Mouse (Mus musculus) cerebellum, adult 2 months (tissue): ENCODE results near the gene Cyb561a3.

Experiments used
- CTCF ChIP-seq: fragments of 200-500 bp; IDR thresholded peaks from 2 replicates; pipeline ENCODE4 v1.5.1; 2011; ENCODE audit warnings: low read depth, mild to moderate bottlenecking, control low read depth, low read length, moderate library complexity, borderline replicate concordance; ENCODE audit not compliant: insufficient read depth
- POLR2A ChIP-seq: fragments of 200-500 bp; IDR thresholded peaks from 2 replicates; pipeline ENCODE4 v1.6.1; 2011; ENCODE audit warnings: low read length, control low read depth, borderline replicate concordance; ENCODE audit not compliant: insufficient read depth

GRCm38 (mm10) chr19:10598188-10598587 is 21.2 kb downstream of the Cyb561a3 start:
- no peak for TF ChIP-seq POLR2A
- TF ChIP-seq CTCF: peak; percentile 8; the same call in 1 of the 2 replicates
